Mouse (Mus musculus): Measurements from ENCODE around the gene Arfgap1.

- TF ChIP-seq POLR2A (IDR thresholded peaks at IDR 0.05; ENCODE audit: extremely low read depth, insufficient read depth, low read length) (no peak), CTCF (IDR thresholded peaks at IDR 0.05; ENCODE audit: low read depth, low read length) (no peak)
Measured at GRCm38 (mm10) chr2:180959605-180960004, 7.4 kb upstream of the Arfgap1 start.

Measured in liver, adult 2 months (tissue).